In the genomic region with DNA sequence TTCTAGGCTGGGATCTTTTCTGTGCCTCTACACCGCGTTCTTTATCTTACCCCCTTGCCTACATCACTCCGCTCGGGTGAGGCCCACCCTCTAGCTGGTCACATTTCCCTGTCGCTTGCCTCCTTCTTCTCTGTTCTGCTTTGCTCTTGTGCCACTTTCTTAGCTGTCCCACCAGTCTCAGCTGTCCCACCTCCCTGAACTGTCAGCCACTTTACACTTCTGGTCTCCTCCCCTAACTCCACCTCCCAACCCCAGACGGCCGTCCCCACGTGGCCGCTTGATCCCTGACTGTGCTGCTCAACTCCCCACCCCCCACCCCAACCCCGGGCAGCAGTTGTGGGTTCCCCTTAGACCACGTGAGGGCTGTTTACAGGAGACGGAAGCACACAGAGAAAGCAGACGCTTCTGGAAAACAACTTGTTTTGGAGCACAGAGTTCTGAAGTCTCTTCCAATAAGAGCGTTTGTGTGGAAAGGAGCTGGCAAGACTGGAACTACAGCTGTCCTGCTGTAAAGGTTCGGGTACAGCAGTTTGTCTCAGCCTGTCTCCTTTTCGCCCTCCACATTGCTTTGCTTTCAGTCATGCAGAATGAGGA, we compare ENCODE assay signal across 1 mouse cellular context.
A peak's percentile ranks its signal among the peaks of the same experiment; 100 is the strongest.
TF ChIP-seq lines count a peak whose summit lies in the region.

Gene Pnpla7, plus strand, starts transcription at position 330 of the 594 bp plus-strand sequence.

TF ChIP-seq in CH12.LX, 34 proteins besides CTCF, POLR2A, EP300 and RAD21 (continued from another document):
- TF ChIP-seq UBTF (IDR thresholded peaks at IDR 0.05; ENCODE audit: low read depth, low read length) (no peak), MAFK (IDR thresholded peaks at IDR 0.05; ENCODE audit: insufficient replicate concordance, low read length) (no peak), IRF4 (IDR thresholded peaks at IDR 0.05; ENCODE audit: low read depth, low read length) (0 out of 2 replicates have a peak, but pooled peaks have one; percentile 17), ETS1 (conservative IDR thresholded peaks at IDR 0.05; ENCODE audit: low read depth, low read length) (peak; percentile 32; the same call in 1 of the 2 replicates), SIN3A (IDR thresholded peaks at IDR 0.05; ENCODE audit: low read length) (peak; percentile 97), SMC3 (IDR thresholded peaks at IDR 0.05; ENCODE audit: low read depth, low read length) (no peak), MAX (IDR thresholded peaks at IDR 0.05; ENCODE audit: low read length) (peak; percentile 89), ZMIZ1 (IDR thresholded peaks at IDR 0.05; ENCODE audit: low read depth, low read length) (no peak; the same call in 1 of the 2 replicates), ZC3H11A (IDR thresholded peaks at IDR 0.05; ENCODE audit: low read depth, low read length) (no peak), ZNF384 (IDR thresholded peaks at IDR 0.05; ENCODE audit: low read depth, low read length) (no peak), NELFE (IDR thresholded peaks at IDR 0.05; ENCODE audit: low read depth, low read length) (peak; percentile 52; the same call in 1 of the 2 replicates), RCOR1 (conservative IDR thresholded peaks at IDR 0.05; ENCODE audit: low read depth, low read length) (no peak), MXI1 (IDR thresholded peaks at IDR 0.05; ENCODE audit: low read depth, low read length) (peak; percentile 98), MAZ (IDR thresholded peaks at IDR 0.05; ENCODE audit: low read depth, low read length) (no peak), TCF12 (IDR thresholded peaks at IDR 0.05; ENCODE audit: low read depth, low read length) (peak; percentile 53; the same call in 1 of the 2 replicates), MEF2A (IDR thresholded peaks at IDR 0.05; ENCODE audit: borderline replicate concordance, low read depth, low read length) (0 out of 2 replicates have a peak, but pooled peaks have one; percentile 16)
TF ChIP-seq in CH12.LX: peak in this region for 15.
